Mouse (Mus musculus) heart, adult 2 months (tissue): ENCODE results near the gene Fkbp5. TPM values are rescaled to one million over a fixed set of nuclear protein-coding genes. Genes with fewer than 3 reads are reported as not detected.

Experiments
- DNase-seq, 2 experiments: peaks; one replicate each; pipeline ENCODE4 v3.0.0; 2021
- H3K27ac ChIP-seq: fragments of 200-600 bp; 2 replicates; pipeline ENCODE4 v1.8.1; 2022
- H3K27me3 ChIP-seq: fragments of 200-500 bp; 2 replicates; pipeline ENCODE4 v1.6.1; 2012; ENCODE audit warnings: mild to moderate bottlenecking, low read length, inconsistent platforms, mixed read lengths; ENCODE audit not compliant: control insufficient read depth, insufficient read depth
- H3K36me3 ChIP-seq: fragments of 200-500 bp; 2 replicates; pipeline ENCODE4 v1.6.1; 2012; ENCODE audit warnings: low read length, inconsistent platforms; ENCODE audit not compliant: control insufficient read depth, insufficient read depth
- H3K4me1 ChIP-seq: fragments of 200-500 bp; 2 replicates; pipeline ENCODE4 v1.6.1; 2011; ENCODE audit warnings: low read length; ENCODE audit not compliant: control insufficient read depth, insufficient read depth
- H3K4me3 ChIP-seq: fragments of 200-600 bp; 2 replicates; pipeline ENCODE4 v1.8.1; 2022
- H3K79me2 ChIP-seq: fragments of 200-500 bp; replicated peaks from 2 replicates; pipeline ENCODE4 v1.6.1; 2012; ENCODE audit warnings: mild to moderate bottlenecking, inconsistent platforms, low read length, moderate library complexity, mixed read lengths; ENCODE audit not compliant: control insufficient read depth, insufficient read depth
- H3K9ac ChIP-seq: fragments of 200-500 bp; 2 replicates; pipeline ENCODE4 v1.6.1; 2012; ENCODE audit warnings: low read depth, mild to moderate bottlenecking, control low read depth, inconsistent platforms, low read length, mixed read lengths
- CTCF ChIP-seq: fragments of 200-600 bp; IDR thresholded peaks from 2 replicates; pipeline ENCODE4 v1.8.1; 2022; ENCODE audit warnings: antibody characterized with exemption, mild to moderate bottlenecking, moderate library complexity
- EP300 ChIP-seq: fragments of 200-500 bp; IDR thresholded peaks from 2 replicates; pipeline ENCODE4 v1.6.1; 2011; ENCODE audit warnings: low read depth, low read length, control low read depth; ENCODE audit not compliant: insufficient read depth
- POLR2A ChIP-seq: fragments of 200-500 bp; IDR thresholded peaks from 2 replicates; pipeline ENCODE4 v1.6.1; 2011; ENCODE audit warnings: mild to moderate bottlenecking, low read depth, low read length, control low read depth; ENCODE audit not compliant: insufficient read depth
- WGBS: fragments of 180-500 bp; shearing (Covaris S2); methylation state at CpG from one replicate; pipeline ENCODE4 v1.1.7; 2018; 5-methylcytosine and 5-hydroxymethylcytosine counted together
- intact Hi-C: fragments of 180-260 bp; cut with DNase I; formaldehyde crosslinking; loops from one replicate; pipeline ENCODE4 v1.15.1; 2025
- polyA plus RNA-seq: library from polyadenylated mRNA; depleted of rRNA; stranded (reverse); fragments of >200 nt; gene quantifications from 2 replicates; pipeline ENCODE4 v1.2.3, GENCODE M21; 2012
- total RNA-seq, 2 experiments: library from RNA; stranded (reverse); gene quantifications; 2 replicates each; pipeline ENCODE4 v1.2.3; 2021

Fkbp5 gene
- total and polyA plus RNA-seq, 3 experiments = 8.5 to 70.2 (median 63.3) TPM

DNA sequence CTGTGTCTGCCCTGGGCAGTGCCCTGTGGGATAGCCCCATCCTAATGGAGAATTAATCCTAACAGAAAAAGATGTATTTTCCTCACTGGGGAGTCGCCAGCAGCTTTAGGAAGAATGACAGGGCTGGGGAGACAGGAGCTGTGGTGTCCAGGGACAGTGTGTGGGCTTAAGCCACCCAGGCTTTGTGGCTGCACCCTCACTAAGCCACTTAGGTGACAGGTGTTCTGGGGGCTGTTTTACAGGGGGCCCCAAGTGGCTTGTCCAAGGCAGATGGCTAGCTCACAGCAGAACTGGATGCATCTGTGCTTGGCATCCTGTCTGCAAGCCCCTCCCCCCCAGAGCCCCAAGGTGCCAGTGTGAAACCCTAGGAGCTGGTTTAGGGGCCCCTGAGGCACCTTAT, 145.4 kb downstream of the Fkbp5 start:
- TF ChIP-seq EP300 (no peak), CTCF (no peak), POLR2A (no peak)
- Histone ChIP-seq H3K79me2 (no peaks in the 10 kb centered on the region), H3K36me3 (no peaks in the 10 kb centered on the region), H3K4me3 (no peak overlapping the region), H3K27me3 (peaks cover 5% of the 10 kb centered on the region; the same call in 1 of the 2 replicates), H3K27ac (no peak overlapping the region), H3K9ac (no peak overlapping the region), H3K4me1 (peaks cover 4% of the 10 kb centered on the region)
- no peak for DNase-seq
- WGBS = 83% methylated on average over 1 of the region's 1 CpGs
- intact Hi-C loops = no loop called here

DNA sequence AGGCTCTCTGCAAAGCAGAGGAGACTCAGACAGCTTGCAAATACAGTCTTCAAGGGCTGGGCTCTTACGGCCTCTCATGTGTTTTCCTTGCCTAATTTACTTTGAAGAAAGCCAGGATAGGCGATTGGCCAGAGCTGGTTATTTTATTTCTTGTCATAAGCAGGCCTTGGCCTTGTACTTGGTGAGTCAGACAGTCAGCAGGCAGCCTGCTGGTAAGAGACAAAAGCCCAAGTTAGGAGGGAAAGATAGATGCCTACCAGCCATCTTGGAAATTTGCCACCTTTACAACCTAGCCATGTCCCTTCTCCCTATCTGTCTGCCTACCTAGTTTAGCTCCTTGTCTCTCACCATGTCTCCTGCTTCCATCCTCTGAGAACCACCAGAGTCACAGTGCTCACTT, 146.0 kb downstream of the Fkbp5 start:
- H3K9ac ChIP-seq = no peak overlapping the region
- intact Hi-C loops = no loop called here
- H3K4me3 ChIP-seq = no peak overlapping the region
- peaks cover 4% of the 10 kb centered on the region for H3K4me1 ChIP-seq
- DNase-seq = no peak
- no peak overlapping the region for H3K27ac ChIP-seq
- H3K79me2 ChIP-seq = no peaks in the 10 kb centered on the region
- TF ChIP-seq EP300 = no peak
- TF ChIP-seq POLR2A = no peak
- no peak for TF ChIP-seq CTCF
- H3K36me3 ChIP-seq = no peaks in the 10 kb centered on the region
- H3K27me3 ChIP-seq = peaks cover 5% of the 10 kb centered on the region; the same call in 1 of the 2 replicates
- 73% methylated on average over 2 of the region's 2 CpGs for whole genome bisulfite sequencing

DNA sequence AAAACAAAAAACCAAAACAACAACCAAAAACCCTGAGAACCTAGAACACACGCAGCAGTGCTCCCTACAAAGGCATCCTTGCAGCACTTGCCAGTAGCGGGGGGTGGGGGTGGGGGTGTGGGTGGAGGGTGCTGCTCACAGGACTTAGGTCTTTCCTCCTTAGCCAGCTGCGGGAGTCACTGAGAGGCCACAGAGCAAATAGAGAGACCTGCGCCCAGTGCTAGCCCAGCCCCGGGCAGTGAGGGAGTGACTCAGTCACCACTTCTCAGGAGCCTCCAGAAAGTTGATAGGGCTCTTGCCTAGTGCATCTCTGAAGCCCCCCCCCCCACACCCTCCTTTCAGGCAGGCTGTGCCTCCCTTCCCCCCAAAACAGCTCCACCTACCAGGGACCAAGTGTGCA, 148.3 kb downstream of the Fkbp5 start:
- Histone ChIP-seq H3K79me2 (no peaks in the 10 kb centered on the region), H3K27ac (no peak overlapping the region), H3K9ac (no peak overlapping the region), H3K36me3 (no peaks in the 10 kb centered on the region), H3K4me3 (no peak overlapping the region), H3K4me1 (peaks cover 1% of the 10 kb centered on the region; the same call in 1 of the 2 replicates), H3K27me3 (peaks cover 5% of the 10 kb centered on the region; the same call in 1 of the 2 replicates)
- TF ChIP-seq CTCF (no peak), POLR2A (no peak), EP300 (no peak)
- intact Hi-C loops = loop anchor here (5.0 kb wide), 1 partner anchor 142 kb away; no protein-coding TSS in a partner anchor
- 70% methylated on average over 5 of the region's 5 CpGs for WGBS
- DNase-seq = no peak

DNA sequence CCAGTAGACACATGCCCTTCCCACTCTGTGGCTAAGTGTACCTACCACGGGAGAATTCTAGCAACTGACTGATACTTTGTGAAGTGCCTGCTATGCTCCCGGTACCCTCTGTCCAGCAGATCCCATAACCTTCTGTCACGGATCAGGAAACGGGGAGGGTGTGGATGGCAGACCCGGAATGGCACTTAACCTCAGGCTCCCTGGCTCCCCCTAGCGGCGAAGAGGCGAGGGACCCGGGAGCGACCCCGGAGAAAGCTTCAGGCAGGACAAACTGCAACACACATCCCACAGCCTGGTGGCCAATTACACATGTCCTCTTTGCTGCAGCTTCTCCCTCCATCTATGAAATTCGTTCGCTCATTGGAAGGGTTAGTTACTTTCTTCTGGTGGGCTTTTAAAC, 148.9 kb downstream of the Fkbp5 start:
- Histone ChIP-seq H3K4me1 (peaks cover 1% of the 10 kb centered on the region; the same call in 1 of the 2 replicates), H3K27ac (no peak overlapping the region), H3K79me2 (no peaks in the 10 kb centered on the region), H3K9ac (peak overlapping the region; percentile 52; the same call in 1 of the 2 replicates), H3K4me3 (no peak overlapping the region), H3K27me3 (peaks cover 5% of the 10 kb centered on the region; the same call in 1 of the 2 replicates), H3K36me3 (no peaks in the 10 kb centered on the region)
- intact Hi-C loops = loop anchor here (1.0 to 5.0 kb wide), 3 partner anchors 40 to 160 kb away; partner anchors contain the start of gene Rpl10a
- peak; percentile 78 to 88 for DNase-seq
- TF ChIP-seq EP300 (peak; percentile 31; the same call in 1 of the 2 replicates), CTCF (peak; percentile 98; the same call in 1 of the 2 replicates), POLR2A (no peak)
- WGBS = 5% methylated on average over 13 of the region's 13 CpGs

DNA sequence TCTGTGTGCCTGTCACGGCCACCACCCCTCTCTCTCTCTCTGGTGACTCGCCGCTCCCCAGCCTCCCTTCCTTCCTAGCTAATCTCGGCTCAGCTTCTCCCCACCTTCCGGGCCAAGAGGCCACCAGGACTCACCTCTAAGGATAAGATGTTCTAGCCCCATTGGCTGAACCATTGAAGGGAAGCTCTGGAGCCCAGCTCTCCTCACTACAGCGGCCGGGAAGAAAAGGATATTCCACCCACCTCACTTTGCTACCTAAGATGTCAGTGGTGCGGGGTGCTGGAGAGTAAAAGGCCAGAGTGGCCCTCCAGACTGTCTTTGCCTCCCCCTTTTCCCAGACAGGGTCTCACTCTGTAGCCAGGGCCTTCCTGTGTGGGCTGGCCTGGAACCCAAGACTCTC, 152.2 kb downstream of the Fkbp5 start, which contains the start of gene Tulp1:
TSS of gene Tulp1 (minus strand) at position 101 of the 400 bp plus-strand sequence.
- H3K36me3 ChIP-seq = no peaks in the 10 kb centered on the region
- H3K27me3 ChIP-seq = peaks cover 5% of the 10 kb centered on the region; the same call in 1 of the 2 replicates
- H3K4me3 ChIP-seq = no peak within 1 kb of the TSS
- no peak for DNase-seq
- WGBS = 45% methylated on average over 8 of the region's 8 CpGs
- intact Hi-C loops = loop anchor here (5.0 kb wide), 1 partner anchor 138 kb away; no protein-coding TSS in a partner anchor
- peaks cover 1% of the 10 kb centered on the region; the same call in 1 of the 2 replicates for H3K4me1 ChIP-seq
- no peak within 1 kb of the TSS for H3K27ac ChIP-seq
- H3K79me2 ChIP-seq = no peaks in the 10 kb centered on the region
- TF ChIP-seq EP300 (no peak), CTCF (no peak), POLR2A (no peak)
- no peak within 1 kb of the TSS for H3K9ac ChIP-seq

GRCm38 (mm10) chr17:28363507-28363906, 153.8 kb downstream of the Fkbp5 start:
- peaks cover 1% of the 10 kb centered on the region; the same call in 1 of the 2 replicates for H3K4me1 ChIP-seq
- H3K9ac ChIP-seq = no peak overlapping the region
- no peak overlapping the region for H3K4me3 ChIP-seq
- H3K79me2 ChIP-seq = no peaks in the 10 kb centered on the region
- H3K27me3 ChIP-seq = peaks cover 6% of the 10 kb centered on the region
- WGBS = 40% methylated on average over 6 of the region's 6 CpGs
- no peak for TF ChIP-seq POLR2A
- TF ChIP-seq EP300 = no peak
- no peak for TF ChIP-seq CTCF
- DNase-seq = no peak
- no peak overlapping the region for H3K27ac ChIP-seq
- H3K36me3 ChIP-seq = no peaks in the 10 kb centered on the region
- intact Hi-C loops = no loop called here
